Mouse (Mus musculus) lung, postnatal 36 days (tissue): Measurements from ENCODE around the gene March4.

Source experiments
- DNase-seq: peaks from one replicate; pipeline ENCODE4 v3.0.0; 2022; ENCODE audit warnings: mixed read lengths

The March4 gene

GRCm38 (mm10) chr1:72529192-72529591 is 7.5 kb downstream of the March4 start:
- DNase-seq, result no peak

GRCm38 (mm10) chr1:72523601-72524000 is 13.1 kb downstream of the March4 start:
- no peak for DNase-seq

DNA sequence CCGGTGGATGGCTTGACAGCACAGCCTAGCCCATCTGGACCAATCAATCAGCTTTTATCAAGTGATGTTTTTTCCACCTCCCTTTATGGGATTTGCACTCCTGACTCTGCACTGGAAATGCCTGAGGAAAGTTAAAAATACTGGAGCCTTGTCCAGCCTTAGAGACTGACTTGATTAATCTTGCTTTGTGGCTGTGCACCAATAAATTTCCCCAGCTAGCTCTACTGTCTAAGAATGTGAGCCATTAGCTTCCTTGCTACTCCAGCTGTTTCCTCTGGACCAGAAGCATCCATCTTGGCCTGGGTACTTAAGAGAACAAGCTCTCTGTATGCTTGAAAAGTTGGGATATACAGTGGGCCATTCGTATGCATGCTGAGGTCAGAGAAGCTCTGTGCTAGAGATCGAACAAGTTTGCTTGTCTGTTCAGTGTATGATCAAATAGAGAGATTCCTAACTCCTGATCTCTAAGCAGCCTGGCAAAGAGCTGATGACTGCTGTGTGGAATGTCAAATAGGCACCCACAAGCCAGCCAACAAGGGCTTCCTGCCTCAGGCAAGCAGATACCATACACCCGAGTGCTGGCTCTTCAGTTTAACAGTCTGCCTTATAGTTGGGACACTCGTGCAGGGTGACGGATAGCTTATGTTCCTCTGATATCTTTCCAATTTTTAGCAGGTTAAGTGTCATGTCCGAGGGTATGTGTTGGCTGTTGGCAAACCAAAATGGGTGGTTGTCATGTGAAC is 25.8 kb downstream of the March4 start:
- no peak for DNase-seq

- DNase-seq, result no peak
Observed at GRCm38 (mm10) chr1:72509551-72509950, 27.2 kb downstream of the March4 start.

GRCm38 (mm10) chr1:72507670-72508069 is 29.1 kb downstream of the March4 start:
- DNase-seq, result no peak

- DNase-seq, result no peak
Observed at GRCm38 (mm10) chr1:72506202-72506601, 30.5 kb downstream of the March4 start.

- DNase-seq, result peak; percentile 76
Observed at GRCm38 (mm10) chr1:72497609-72498008, 39.1 kb downstream of the March4 start.

DNA sequence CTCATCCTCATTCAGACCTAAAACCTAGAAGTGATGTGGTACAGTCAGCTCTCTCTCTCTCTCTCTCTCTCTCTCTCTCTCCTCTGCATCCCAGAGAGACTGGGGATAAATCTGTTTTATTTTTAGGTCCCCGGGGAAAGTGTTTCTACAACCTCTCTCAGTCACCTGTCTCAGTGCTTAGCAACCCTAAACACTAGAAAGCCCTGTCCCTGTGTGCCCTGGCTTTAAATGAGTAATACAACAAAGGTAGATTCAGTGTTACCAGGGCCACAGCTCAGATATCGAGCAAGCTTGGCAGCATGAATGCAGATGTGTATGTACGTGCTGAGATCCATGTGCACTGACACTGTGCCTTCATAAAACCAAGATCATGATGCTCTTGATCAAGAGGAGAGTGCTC is 43.3 kb downstream of the March4 start:
- no peak for DNase-seq

- DNase-seq, result no peak
Observed at GRCm38 (mm10) chr1:72492666-72493065, 44.1 kb downstream of the March4 start.

- no peak for DNase-seq
Observed at GRCm38 (mm10) chr1:72491307-72491706, 45.4 kb downstream of the March4 start.

GRCm38 (mm10) chr1:72490801-72491200 is 45.9 kb downstream of the March4 start:
- DNase-seq, result no peak

DNA sequence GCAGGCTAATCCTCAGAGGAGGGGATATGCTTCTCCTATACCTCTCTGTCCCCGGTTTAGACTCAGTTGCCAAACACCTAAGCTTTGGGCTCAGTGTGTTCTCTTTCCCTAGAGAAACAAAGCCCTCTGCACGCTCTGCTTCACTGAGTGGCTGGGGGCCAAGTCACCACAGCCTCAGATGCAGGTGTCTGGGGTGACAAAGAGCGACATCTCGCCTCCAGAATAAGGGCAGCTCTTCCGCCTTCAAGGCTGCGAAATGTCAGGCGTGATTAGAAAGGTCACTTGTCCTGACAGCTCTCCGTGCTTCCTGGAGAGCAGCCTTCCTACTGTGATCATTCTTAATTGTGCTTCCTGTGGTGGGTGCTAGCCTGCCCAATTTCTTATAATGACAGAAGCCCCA is 46.5 kb downstream of the March4 start:
- no peak for DNase-seq

DNA sequence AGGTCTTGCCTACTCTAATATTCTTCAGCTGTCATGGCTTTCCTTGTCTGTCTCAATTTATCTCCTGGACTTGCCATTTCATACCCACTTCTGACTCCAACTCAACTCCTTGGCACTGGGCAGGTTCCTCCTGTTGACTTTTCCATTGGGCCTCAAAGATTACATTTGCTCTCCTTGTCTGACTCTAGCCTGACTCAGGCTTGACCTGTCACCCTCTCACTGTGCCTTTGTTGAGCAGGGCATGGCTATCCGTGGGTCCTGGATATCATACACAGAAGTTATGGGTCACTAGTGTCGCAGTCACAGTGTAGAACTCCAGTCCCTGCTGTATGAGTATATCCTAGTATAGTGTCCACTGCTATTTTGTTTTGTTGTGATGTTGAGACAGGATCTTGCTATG is 60.1 kb downstream of the March4 start:
- no peak for DNase-seq

- DNase-seq, result no peak
Observed at GRCm38 (mm10) chr1:72469075-72469474, 67.7 kb downstream of the March4 start.

GRCm38 (mm10) chr1:72468466-72469003 is 68.2 kb downstream of the March4 start:
- DNase-seq, result peak; percentile 73

GRCm38 (mm10) chr1:72464926-72465583 is 71.7 kb downstream of the March4 start:
- DNase-seq, result no peak

- DNase-seq, result peak; percentile 74
Observed at GRCm38 (mm10) chr1:72462516-72462915, 74.2 kb downstream of the March4 start.

DNA sequence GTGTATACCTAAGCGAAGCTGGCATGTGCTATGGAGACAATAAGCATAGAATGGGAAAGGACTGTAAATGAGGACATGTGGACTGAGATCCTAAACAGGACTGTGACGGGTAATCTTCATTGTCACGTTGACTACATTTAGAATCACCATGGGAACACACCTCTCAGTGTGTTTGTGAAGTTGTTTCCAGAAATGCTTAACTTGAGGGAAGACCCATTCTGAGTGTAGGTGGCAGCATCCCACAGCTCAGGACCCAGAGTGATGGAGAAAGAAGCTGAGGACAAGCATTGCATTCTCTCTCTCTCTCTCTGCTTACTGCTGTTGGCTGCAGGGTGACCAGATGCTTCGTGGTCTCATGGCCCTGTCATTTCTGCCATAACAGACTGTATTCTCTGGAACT is 79.1 kb downstream of the March4 start:
- DNase-seq, result no peak

DNA sequence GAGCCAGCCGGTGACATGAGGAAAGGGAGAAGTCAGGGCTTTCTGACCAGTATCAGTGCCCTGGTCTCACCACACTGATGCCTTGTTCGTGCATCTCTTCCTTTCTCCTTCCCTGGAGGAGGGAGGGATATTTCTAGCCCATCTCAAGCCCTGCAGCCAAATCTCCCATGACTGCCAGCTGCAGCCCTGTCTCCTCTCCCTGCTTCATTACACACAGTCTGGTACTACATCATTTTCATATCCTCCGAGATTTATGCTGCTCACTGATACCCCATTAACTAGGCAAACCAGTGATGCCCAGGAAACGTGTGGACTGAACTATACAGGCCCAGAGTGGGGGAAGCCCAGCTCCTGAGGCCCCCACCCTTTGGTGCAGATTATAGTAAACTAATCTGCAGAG is 80.8 kb downstream of the March4 start:
- no peak for DNase-seq

GRCm38 (mm10) chr1:72454733-72455201 is 82.0 kb downstream of the March4 start:
- no peak for DNase-seq

- no peak for DNase-seq
Observed at GRCm38 (mm10) chr1:72452839-72453238, 83.9 kb downstream of the March4 start.

GRCm38 (mm10) chr1:72450790-72451189 is 85.9 kb downstream of the March4 start:
- DNase-seq, result no peak

DNA sequence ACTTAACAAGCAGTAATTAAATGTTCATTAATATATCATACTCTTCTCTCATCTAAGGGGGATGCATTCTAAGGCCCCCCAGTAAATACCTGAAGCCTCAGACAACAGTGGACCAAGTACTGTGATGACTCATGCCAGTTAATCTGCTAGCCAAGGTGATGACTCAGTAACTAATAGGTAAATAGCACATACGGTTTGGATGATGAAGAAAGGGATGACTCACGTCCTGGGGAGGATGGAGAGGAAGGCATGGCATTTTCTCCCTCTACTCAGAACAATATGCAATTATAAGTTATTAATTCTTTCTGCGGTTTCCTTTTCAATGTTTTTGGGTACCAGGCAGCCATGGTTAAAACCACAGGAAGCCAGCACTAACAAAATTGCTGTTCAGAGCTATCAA is 87.0 kb downstream of the March4 start:
- no peak for DNase-seq

DNA sequence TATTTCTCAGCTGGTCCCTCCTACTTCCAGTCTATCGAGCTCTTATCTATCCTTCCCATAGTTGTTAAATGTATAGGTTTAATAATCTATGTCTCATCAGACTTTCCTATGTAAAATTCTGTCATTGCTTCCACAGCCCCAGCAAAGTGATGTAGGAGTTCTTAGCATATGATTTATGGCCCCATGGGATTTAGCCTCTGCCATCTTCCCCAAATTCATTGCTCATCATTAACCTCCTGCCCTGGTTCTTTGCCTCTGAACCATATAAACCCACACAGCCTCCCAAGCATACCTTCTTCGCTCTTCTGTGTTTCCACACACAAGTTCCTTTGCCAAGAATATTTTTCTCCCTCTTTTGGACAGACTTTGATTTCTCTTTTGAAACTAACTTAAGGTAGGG is 94.0 kb downstream of the March4 start:
- DNase-seq, result no peak
